Mouse (Mus musculus): ENCODE results near the gene Aldh8a1.
"Not testable (repeated sequence)": the region's sequence is repeated elsewhere in the genome, so short reads cannot be mapped to it uniquely, and the experiment has no call there.

The Aldh8a1 gene

GRCm38 (mm10) chr10:21369586-21369985 lies 7.5 kb upstream of the Aldh8a1 start:
- DNase-seq (ENCODE audit: low spot score): no peak

- DNase-seq (ENCODE audit: low spot score): no peak
These were observed 4.8 kb upstream of the Aldh8a1 start for GRCm38 (mm10) chr10:21372271-21372670.

GRCm38 (mm10) chr10:21378196-21378944 lies 1.3 kb downstream of the Aldh8a1 start:
- no peak for DNase-seq (ENCODE audit: low spot score)

GRCm38 (mm10) chr10:21382914-21383313 lies 5.8 kb downstream of the Aldh8a1 start:
- peak; percentile 29 for DNase-seq (ENCODE audit: low spot score)

GRCm38 (mm10) chr10:21385111-21385663 lies 8.1 kb downstream of the Aldh8a1 start:
- DNase-seq (ENCODE audit: low spot score): no peak

GRCm38 (mm10) chr10:21389075-21389474 lies 12.0 kb downstream of the Aldh8a1 start:
- no peak for DNase-seq (ENCODE audit: low spot score)

- no peak for DNase-seq (ENCODE audit: low spot score)
These were observed 13.3 kb downstream of the Aldh8a1 start for GRCm38 (mm10) chr10:21390440-21390839.

- no peak for DNase-seq (ENCODE audit: low spot score)
These were observed 14.2 kb downstream of the Aldh8a1 start for GRCm38 (mm10) chr10:21391286-21391685.

GRCm38 (mm10) chr10:21393390-21393789 lies 16.3 kb downstream of the Aldh8a1 start:
- no peak for DNase-seq (ENCODE audit: low spot score)

GRCm38 (mm10) chr10:21395426-21396139 lies 18.5 kb downstream of the Aldh8a1 start:
- DNase-seq (ENCODE audit: low spot score): no peak

GRCm38 (mm10) chr10:21398873-21399425 lies 21.9 kb downstream of the Aldh8a1 start:
- not testable (repeated sequence) for DNase-seq (ENCODE audit: low spot score)

- no peak for DNase-seq (ENCODE audit: low spot score)
These were observed 22.5 kb downstream of the Aldh8a1 start for GRCm38 (mm10) chr10:21399622-21400021.

GRCm38 (mm10) chr10:21400031-21400430 lies 22.9 kb downstream of the Aldh8a1 start:
- no peak for DNase-seq (ENCODE audit: low spot score)

- no peak for DNase-seq (ENCODE audit: low spot score)
These were observed 23.4 kb downstream of the Aldh8a1 start for GRCm38 (mm10) chr10:21400453-21400852.

- DNase-seq (ENCODE audit: low spot score): no peak
These were observed 24.2 kb downstream of the Aldh8a1 start for GRCm38 (mm10) chr10:21401259-21401658.

GRCm38 (mm10) chr10:21404822-21405221 lies 27.7 kb downstream of the Aldh8a1 start:
- DNase-seq (ENCODE audit: low spot score): no peak

- DNase-seq (ENCODE audit: low spot score): no peak
These were observed 28.8 kb downstream of the Aldh8a1 start for GRCm38 (mm10) chr10:21405707-21406534.

- no peak for DNase-seq (ENCODE audit: low spot score)
These were observed 33.6 kb downstream of the Aldh8a1 start for GRCm38 (mm10) chr10:21410711-21411110.

GRCm38 (mm10) chr10:21411621-21412205 lies 34.6 kb downstream of the Aldh8a1 start:
- no peak for DNase-seq (ENCODE audit: low spot score)

GRCm38 (mm10) chr10:21415031-21415430 lies 37.9 kb downstream of the Aldh8a1 start:
- no peak for DNase-seq (ENCODE audit: low spot score)

GRCm38 (mm10) chr10:21416184-21416583 lies 39.1 kb downstream of the Aldh8a1 start:
- no peak for DNase-seq (ENCODE audit: low spot score)
